10 mouse cellular contexts compared by ENCODE assay signal in the genomic region with DNA sequence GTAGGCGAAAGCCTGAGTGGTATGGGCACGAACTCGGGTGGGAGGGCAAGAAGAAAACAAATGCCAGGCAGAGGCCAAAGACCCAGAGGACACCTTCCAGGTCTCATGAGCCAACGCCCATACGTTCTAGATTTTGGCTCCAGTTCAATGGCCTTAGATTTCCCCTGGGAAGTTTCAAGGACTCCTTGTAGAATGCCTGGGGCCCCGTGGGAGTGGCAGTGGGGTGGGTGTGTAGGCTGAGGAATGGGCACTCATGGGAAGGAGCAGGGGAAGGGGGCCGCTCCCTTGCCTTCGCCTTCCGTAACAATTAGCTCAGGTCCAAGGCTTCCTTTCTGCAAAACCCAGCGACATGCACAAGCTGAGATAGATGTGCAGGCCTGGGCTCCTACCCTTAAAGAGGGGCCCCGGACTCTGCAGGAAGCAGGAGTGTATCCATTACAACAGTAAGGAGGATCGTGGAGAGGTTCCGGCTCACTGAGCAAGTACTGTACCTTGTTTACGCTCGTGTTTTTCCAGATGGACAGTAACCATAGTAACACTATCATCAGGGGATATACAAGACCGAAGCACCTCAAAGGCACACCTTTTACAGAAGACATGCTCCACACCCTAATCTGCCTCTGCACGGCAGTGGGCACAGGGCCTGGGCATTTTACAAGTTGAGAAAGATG. TPM values are rescaled to one million over a fixed set of nuclear protein-coding genes. Genes with fewer than 3 reads are reported as not detected.
DNase-seq lines count a peak whose midpoint lies in the region; ATAC-seq lines count a peak whose summit lies in the region.
"Had no signal": no experiment of that assay in that cellular context is flagged by ENCODE, and none has a peak within 500 bp of the region (broad histone marks: within the 10 kb centered on the region; RNA-seq: fewer than 3 reads in every experiment).

No protein-coding gene starts in this region.

- peak overlapping the region; percentile 14; the same call in 1 of the 2 replicates for H3K9ac ChIP-seq in heart, embryonic 12.5 days
- H3K9ac ChIP-seq in midbrain, embryonic 13.5 days (replicated peaks), result no peak overlapping the region
- no peak overlapping the region for H3K9ac ChIP-seq in midbrain, embryonic 11.5 days (ENCODE audit: low read length)
- peak overlapping the region; percentile 22; the same call in 1 of the 2 replicates for H3K9ac ChIP-seq in stomach, embryonic 16.5 days (ENCODE audit: low read length)
- H3K9ac ChIP-seq: liver, embryonic 15.5 days had no signal

- 61% methylated on average over 17 of the region's 17 CpGs for whole genome bisulfite sequencing in heart, embryonic 12.5 days
- 70% methylated on average over 17 of the region's 17 CpGs for WGBS in midbrain, embryonic 13.5 days
- WGBS in midbrain, embryonic 11.5 days, result 81% methylated on average over 17 of the region's 17 CpGs
- WGBS in limb, embryonic 10.5 days, result 85% methylated on average over 17 of the region's 17 CpGs
- 49% methylated on average over 17 of the region's 17 CpGs for WGBS in stomach, embryonic 16.5 days

- H3K9me3 ChIP-seq in heart, embryonic 12.5 days (replicated peaks), result no peaks in the 10 kb centered on the region
- H3K9me3 ChIP-seq in midbrain, embryonic 13.5 days, result no peaks in the 10 kb centered on the region
- H3K9me3 ChIP-seq in midbrain, embryonic 11.5 days (ENCODE audit: control insufficient read depth, low read length), result no peaks in the 10 kb centered on the region
- H3K9me3 ChIP-seq in limb, embryonic 10.5 days (replicated peaks), result no peaks in the 10 kb centered on the region
- no peaks in the 10 kb centered on the region for H3K9me3 ChIP-seq in stomach, embryonic 16.5 days (replicated peaks; ENCODE audit: control insufficient read depth, low read length)
- H3K9me3 ChIP-seq: liver, embryonic 15.5 days had no signal

- H3K27me3 ChIP-seq in heart, embryonic 12.5 days (replicated peaks), result no peaks in the 10 kb centered on the region
- H3K27me3 ChIP-seq in midbrain, embryonic 13.5 days, result no peaks in the 10 kb centered on the region
- H3K27me3 ChIP-seq in midbrain, embryonic 11.5 days (ENCODE audit: control insufficient read depth, insufficient read depth, low read length), result no peaks in the 10 kb centered on the region
- no peaks in the 10 kb centered on the region for H3K27me3 ChIP-seq in limb, embryonic 10.5 days (ENCODE audit: low read depth, poor library complexity, severe bottlenecking)
- no peaks in the 10 kb centered on the region for H3K27me3 ChIP-seq in stomach, embryonic 16.5 days (ENCODE audit: control insufficient read depth, insufficient read depth, low read length)
- H3K27me3 ChIP-seq: liver, embryonic 15.5 days had no signal

- peaks cover 18% of the 10 kb centered on the region for H3K36me3 ChIP-seq in heart, embryonic 12.5 days
- H3K36me3 ChIP-seq in midbrain, embryonic 13.5 days, result peaks cover 42% of the 10 kb centered on the region
- peaks cover 14% of the 10 kb centered on the region; the same call in 1 of the 2 replicates for H3K36me3 ChIP-seq in midbrain, embryonic 11.5 days (ENCODE audit: control insufficient read depth, insufficient read depth, low read length)
- H3K36me3 ChIP-seq in limb, embryonic 10.5 days, result peaks cover 99% of the 10 kb centered on the region
- H3K36me3 ChIP-seq in stomach, embryonic 16.5 days (ENCODE audit: control insufficient read depth, insufficient read depth, low read length), result peaks cover 8% of the 10 kb centered on the region; the same call in 1 of the 2 replicates

- no peak for DNase-seq in heart, adult 11 months
- DNase-seq in midbrain, embryonic 11.5 days (ENCODE audit: low spot score, missing footprints), result no peak
- DNase-seq in limb, embryonic 10.5 days (ENCODE audit: low spot score), result no peak
- no peak for DNase-seq in yolk sac, embryonic 10.5 days (ENCODE audit: low spot score)
- no peak for DNase-seq in frontal cortex, postnatal 14 days (ENCODE audit: low spot score in 2 of 2)
- DNase-seq: heart, postnatal 14 days had no signal

- peak overlapping the region; percentile 1; the same call in 1 of the 2 replicates for H3K4me2 ChIP-seq in heart, embryonic 12.5 days
- no peak overlapping the region for H3K4me2 ChIP-seq in midbrain, embryonic 13.5 days (replicated peaks)
- H3K4me2 ChIP-seq in midbrain, embryonic 11.5 days, result no peak overlapping the region
- H3K4me2 ChIP-seq in stomach, embryonic 16.5 days (ENCODE audit: low read depth, low read length), result no peak overlapping the region
- H3K4me2 ChIP-seq: liver, embryonic 15.5 days had no signal

- ATAC-seq in heart, embryonic 12.5 days (ENCODE audit: insufficient number of reproducible peaks, low FRiP score), result no peak
- peak; percentile 46 for ATAC-seq in midbrain, embryonic 13.5 days
- ATAC-seq in midbrain, embryonic 11.5 days (ENCODE audit: low FRiP score), result no peak
- ATAC-seq in stomach, embryonic 16.5 days (ENCODE audit: insufficient read depth, low FRiP score), result no peak

- H3K27ac ChIP-seq in heart, embryonic 12.5 days (ENCODE audit: poor library complexity, severe bottlenecking), result peak overlapping the region; percentile 89
- 0 out of 2 replicates have a peak overlapping the region, but pooled peaks have one; percentile 25 for H3K27ac ChIP-seq in midbrain, embryonic 13.5 days
- no peak overlapping the region for H3K27ac ChIP-seq in midbrain, embryonic 11.5 days (ENCODE audit: low read depth, low read length)
- H3K27ac ChIP-seq in limb, embryonic 10.5 days, result peak overlapping the region; percentile 27; the same call in 1 of the 2 replicates
- peak overlapping the region; percentile 21; the same call in 1 of the 2 replicates for H3K27ac ChIP-seq in stomach, embryonic 16.5 days (ENCODE audit: low read length)
- H3K27ac ChIP-seq: liver, embryonic 15.5 days had no signal

- peaks cover 76% of the 10 kb centered on the region for H3K4me1 ChIP-seq in heart, embryonic 12.5 days (replicated peaks)
- H3K4me1 ChIP-seq in midbrain, embryonic 13.5 days (replicated peaks), result peaks cover 53% of the 10 kb centered on the region
- no peaks in the 10 kb centered on the region for H3K4me1 ChIP-seq in midbrain, embryonic 11.5 days (ENCODE audit: control insufficient read depth, insufficient read depth, low read length)
- H3K4me1 ChIP-seq in limb, embryonic 10.5 days, result peaks cover 77% of the 10 kb centered on the region
- H3K4me1 ChIP-seq in stomach, embryonic 16.5 days (ENCODE audit: control insufficient read depth, insufficient read depth, low read length), result peaks cover 78% of the 10 kb centered on the region
- H3K4me1 ChIP-seq: liver, embryonic 15.5 days had no signal

- no peak overlapping the region for H3K4me3 ChIP-seq in heart, embryonic 12.5 days
- no peak overlapping the region for H3K4me3 ChIP-seq in midbrain, embryonic 13.5 days (replicated peaks)
- no peak overlapping the region for H3K4me3 ChIP-seq in midbrain, embryonic 11.5 days (ENCODE audit: low read depth, low read length)
- no peak overlapping the region for H3K4me3 ChIP-seq in limb, embryonic 10.5 days
- H3K4me3 ChIP-seq in stomach, embryonic 16.5 days (replicated peaks; ENCODE audit: low read length), result no peak overlapping the region
- H3K4me3 ChIP-seq: liver, embryonic 15.5 days had no signal

RNA-seq across cellular contexts. Expression of a gene that starts 27.2 kb away (rescaled TPM):
- polyA plus RNA-seq in heart, embryonic 12.5 days (2016; fragmentation: Nextera tagmentation; extraction: Ambion mirVana), result 141 and 152 TPM in 2 replicates
- polyA plus RNA-seq in midbrain, embryonic 13.5 days (2015; fragmentation: Nextera tagmentation; extraction: Ambion mirVana), result 414 and 443 TPM in 2 replicates
- polyA plus RNA-seq in midbrain, embryonic 11.5 days (2014; fragmentation: Nextera tagmentation; extraction: Ambion mirVana), result 677 and 693 TPM in 2 replicates
- polyA plus RNA-seq in limb, embryonic 10.5 days (2016; fragmentation: Nextera tagmentation; extraction: Ambion mirVana), result 642 and 645 TPM in 2 replicates
- 247 and 271 TPM in 2 replicates for polyA plus RNA-seq in stomach, embryonic 16.5 days (2015; fragmentation: Nextera tagmentation; extraction: Ambion mirVana)

Comparison
In these comparisons a context has a peak if more than half of its experiments do, and no peak if none do; other contexts are left out.
1. H3K9ac ChIP-seq: peak in heart, embryonic 12.5 days (single experiment) and stomach, embryonic 16.5 days (single experiment); none in midbrain, embryonic 13.5 days (single experiment) and midbrain, embryonic 11.5 days (single experiment).